Mouse (Mus musculus) c-Kit-positive CD71-positive TER-119-positive erythroid progenitor cells, embryonic 14.5 days (primary cell): ENCODE data around the gene Tgif1.

Experiments used
- DNase-seq: peaks from one replicate; pipeline ENCODE4 v3.0.0-alpha.2; 2013; ENCODE audit warnings: low spot score

Tgif1 gene

DNA sequence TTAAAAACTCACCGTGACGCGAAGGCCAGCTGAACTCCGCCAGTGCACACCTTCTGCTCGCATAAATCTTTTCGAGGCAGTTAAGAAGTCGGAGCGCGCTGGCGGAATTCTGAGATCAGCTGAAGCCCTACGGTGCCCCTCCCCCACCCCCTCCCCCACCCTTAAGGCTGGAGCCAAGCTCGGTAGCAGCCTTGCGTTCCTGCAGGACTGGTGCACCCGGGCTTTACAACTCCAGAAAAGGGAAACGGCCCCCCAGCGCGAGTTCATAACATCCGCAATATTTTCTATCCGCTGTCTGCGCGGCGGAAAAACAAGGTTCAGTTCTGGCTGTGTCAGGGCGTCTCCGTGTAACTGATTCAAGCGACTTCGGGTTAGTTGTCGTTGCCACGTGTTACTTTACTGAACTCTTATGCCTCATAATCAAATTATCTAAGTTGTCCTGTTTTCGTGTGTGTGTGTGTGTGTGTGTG lies at the start of gene Tgif1:
Gene Tgif1, minus strand, starts transcription at position 111 of the 470 bp plus-strand sequence.
- DNase-seq = peak; percentile 14

GRCm38 (mm10) chr17:70900660-70901059 lies 47.3 kb upstream of the Tgif1 start:
- no peak for DNase-seq

GRCm38 (mm10) chr17:70899642-70900041 lies 46.3 kb upstream of the Tgif1 start:
- DNase-seq = no peak

- no peak for DNase-seq
Observed at GRCm38 (mm10) chr17:70894867-70895266, 41.5 kb upstream of the Tgif1 start.

- DNase-seq = no peak
Observed at GRCm38 (mm10) chr17:70893151-70893550, 39.8 kb upstream of the Tgif1 start.

- no peak for DNase-seq
Observed at GRCm38 (mm10) chr17:70892288-70893096, 39.1 kb upstream of the Tgif1 start.

- DNase-seq = no peak
Observed at GRCm38 (mm10) chr17:70890571-70890970, 37.2 kb upstream of the Tgif1 start.

GRCm38 (mm10) chr17:70888657-70889056 lies 35.3 kb upstream of the Tgif1 start:
- DNase-seq = no peak

- DNase-seq = no peak
Observed at GRCm38 (mm10) chr17:70887848-70888247, 34.5 kb upstream of the Tgif1 start.

DNA sequence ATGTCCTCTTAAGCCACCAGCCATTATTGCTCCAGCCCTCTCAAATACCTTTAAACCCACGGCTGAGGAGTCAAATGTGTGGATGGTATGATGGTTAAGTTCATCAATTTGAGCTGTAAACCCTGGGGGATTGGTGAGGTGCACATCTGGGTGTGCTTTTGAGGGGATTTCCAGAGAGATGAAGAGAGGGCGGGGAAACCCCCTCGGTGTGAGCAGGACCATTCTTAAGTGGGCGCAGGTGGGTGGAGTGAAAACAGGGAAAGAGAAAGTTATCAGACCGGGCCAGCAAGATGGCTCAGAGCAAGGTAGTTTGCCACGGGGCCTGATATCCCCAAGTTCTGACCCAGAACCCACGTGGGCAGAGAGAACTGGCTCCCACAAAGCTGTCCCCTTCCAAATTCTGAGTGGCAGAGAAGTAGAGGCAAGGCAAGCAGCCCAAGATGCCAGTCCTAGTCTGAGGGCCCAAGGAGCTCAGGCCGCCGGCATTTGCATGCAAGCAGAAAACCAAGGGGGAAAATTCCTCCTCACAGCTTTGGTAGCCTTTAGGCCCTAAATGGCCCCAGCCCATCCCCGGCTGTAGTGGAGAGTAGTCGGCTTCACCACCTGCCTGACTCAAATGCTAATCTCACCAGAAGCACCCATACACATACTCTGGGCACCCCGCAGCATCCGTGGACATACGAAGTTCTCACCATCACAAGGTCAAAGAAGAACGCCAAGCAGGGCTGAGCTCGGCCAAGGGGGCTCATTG lies 33.5 kb upstream of the Tgif1 start:
- no peak for DNase-seq

DNA sequence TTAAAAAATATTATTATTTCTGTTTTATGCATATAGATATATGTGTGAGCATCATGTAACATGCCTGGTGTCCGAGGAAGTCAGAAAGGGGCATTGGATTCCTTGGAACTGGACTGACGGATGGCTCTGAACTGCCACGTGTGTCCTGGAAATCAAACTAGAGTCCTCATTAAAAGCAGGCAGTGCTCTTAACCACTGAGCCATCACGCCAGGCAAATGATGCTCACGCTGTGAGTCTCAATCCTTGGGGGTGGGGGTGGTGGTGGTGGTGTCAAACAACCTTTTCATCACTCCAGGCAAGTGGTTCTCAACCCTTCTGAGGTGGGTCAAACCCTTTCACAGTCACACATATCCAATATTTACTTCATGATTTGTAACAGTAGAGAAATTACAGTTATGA lies 32.5 kb upstream of the Tgif1 start:
- no peak for DNase-seq

DNA sequence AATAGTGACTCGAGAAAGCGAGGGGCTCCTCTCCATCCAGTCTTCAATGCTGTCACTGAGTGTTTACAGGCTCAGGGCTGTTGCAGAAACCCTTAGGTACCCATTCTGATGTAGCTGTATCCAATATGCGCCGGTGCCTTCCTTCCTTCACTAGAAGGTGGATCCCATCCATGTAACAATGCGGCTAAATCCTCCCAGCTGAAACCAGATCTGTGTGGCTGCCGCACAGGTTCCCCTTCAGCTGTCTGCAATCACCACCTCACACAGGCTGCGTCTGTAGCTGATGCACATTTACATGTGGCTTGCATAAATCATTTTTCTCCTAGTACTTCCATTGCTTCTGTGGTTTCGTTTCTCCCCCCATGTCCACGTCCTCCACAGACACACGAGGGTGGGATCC lies 28.6 kb upstream of the Tgif1 start:
- DNase-seq = no peak

DNA sequence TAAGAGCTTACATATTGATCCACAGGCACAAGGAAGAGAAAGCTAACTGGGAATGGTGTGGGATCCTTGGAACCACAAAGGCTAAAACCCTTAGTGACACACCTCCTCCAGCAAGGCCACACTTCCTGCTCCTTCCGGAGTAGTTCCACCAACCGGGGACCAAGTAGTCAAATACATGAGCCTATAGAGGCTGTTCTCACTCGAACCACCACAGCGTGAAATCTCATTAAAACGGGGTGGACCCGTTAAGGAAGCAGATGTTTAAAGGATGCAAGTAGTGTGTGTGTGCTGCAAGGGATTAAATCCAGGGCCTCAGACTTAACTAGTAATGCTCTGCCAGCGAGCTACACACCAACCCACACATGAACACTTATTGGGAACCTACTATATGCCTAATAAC lies 27.8 kb upstream of the Tgif1 start:
- DNase-seq = no peak

GRCm38 (mm10) chr17:70878237-70878636 lies 24.9 kb upstream of the Tgif1 start:
- DNase-seq = no peak

- peak; percentile 33 for DNase-seq
Observed at GRCm38 (mm10) chr17:70873778-70874124, 20.4 kb upstream of the Tgif1 start.

- DNase-seq = peak; percentile 57
Observed at GRCm38 (mm10) chr17:70872936-70873777, 19.8 kb upstream of the Tgif1 start.

- no peak for DNase-seq
Observed at GRCm38 (mm10) chr17:70872094-70872929, 19.0 kb upstream of the Tgif1 start.

GRCm38 (mm10) chr17:70871676-70872075 lies 18.3 kb upstream of the Tgif1 start:
- DNase-seq = no peak

DNA sequence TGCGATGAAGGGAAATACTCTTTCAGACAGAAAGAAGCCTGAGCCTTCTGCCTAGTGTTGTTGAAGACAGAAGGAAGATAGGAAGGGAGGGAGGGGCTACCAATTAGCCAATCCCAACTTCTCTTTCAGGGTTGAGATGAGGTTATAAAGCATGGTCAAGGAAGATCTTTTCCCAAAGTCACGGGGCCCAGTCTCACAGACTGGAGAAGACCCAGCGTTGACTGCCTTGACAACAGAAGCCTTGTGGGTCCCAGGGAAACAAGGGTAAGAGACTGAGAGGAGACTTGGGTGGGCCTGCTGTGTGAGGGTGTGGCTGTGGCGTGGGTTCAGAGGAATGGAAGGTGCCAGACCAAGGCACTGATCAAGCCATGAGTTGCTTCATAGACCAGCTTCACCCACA lies 17.2 kb upstream of the Tgif1 start:
- no peak for DNase-seq

DNA sequence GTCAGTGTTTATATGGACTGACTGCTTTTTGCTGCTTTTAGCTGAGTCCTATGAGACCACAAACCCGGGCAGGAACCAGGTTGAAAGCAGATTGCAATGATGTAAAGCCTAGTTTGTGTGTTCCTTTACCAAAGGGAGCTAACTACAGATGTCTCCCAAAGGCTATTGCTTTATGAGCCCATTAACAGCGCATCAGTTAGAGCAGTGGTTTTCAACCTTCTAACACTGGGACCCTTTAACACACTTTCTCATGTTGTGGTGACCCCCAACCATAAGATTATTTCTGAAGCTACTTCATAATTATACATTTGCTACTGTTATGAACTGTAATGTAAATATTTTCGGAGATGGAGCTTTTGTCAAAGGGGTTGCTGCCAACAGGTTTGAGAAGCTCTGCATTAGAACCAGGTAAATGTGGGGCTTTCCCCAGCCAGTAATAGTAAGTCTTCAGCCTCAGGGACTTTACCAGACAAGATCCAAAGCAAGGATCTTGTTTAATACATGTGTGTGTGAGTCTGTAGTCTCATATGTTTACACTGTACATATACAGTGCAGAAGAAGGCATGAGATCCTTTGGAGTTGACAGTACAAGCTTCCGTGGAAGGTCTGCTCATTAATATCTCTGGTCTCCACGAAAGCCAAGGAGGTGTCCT lies 15.4 kb upstream of the Tgif1 start:
- no peak for DNase-seq

DNA sequence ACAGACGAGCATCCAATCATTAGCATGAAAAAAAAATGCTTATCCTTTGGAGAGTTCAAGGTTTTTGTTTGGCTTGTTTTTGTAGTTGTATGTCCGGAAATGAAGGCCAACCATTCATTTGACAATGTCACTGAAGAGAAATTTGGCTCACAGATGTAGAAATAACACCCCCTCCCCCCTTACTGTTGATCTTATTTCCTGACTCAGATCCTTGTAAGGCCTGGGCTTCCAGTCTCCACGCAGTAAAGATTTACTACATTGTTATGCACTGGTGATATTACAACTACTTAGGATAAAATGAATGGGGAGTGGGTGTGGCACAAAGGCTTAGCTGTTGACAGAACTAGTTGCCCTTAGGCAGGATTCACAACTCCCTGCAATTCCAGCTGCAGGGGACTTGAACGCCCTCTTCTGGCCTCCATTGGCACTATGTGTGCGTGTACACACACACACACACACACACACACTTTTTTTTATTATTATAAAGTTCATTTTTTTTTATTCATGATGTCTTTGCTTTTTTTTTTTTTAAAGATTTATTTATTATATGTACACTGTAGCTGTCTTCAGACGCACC lies 13.3 kb upstream of the Tgif1 start:
- no peak for DNase-seq
